Mouse (Mus musculus): ENCODE data around the gene Ap4m1. TPM values are rescaled to one million over a fixed set of nuclear protein-coding genes. Genes with fewer than 3 reads are reported as not detected.
A peak's percentile ranks its signal among the peaks of the same experiment; 100 is the strongest.
"Not testable (repeated sequence)": the region's sequence is repeated elsewhere in the genome, so short reads cannot be mapped to it uniquely, and the experiment has no call there.

The Ap4m1 gene
- polyA plus RNA-seq, 1 experiment from 2014 or later = 10.2 TPM

DNA sequence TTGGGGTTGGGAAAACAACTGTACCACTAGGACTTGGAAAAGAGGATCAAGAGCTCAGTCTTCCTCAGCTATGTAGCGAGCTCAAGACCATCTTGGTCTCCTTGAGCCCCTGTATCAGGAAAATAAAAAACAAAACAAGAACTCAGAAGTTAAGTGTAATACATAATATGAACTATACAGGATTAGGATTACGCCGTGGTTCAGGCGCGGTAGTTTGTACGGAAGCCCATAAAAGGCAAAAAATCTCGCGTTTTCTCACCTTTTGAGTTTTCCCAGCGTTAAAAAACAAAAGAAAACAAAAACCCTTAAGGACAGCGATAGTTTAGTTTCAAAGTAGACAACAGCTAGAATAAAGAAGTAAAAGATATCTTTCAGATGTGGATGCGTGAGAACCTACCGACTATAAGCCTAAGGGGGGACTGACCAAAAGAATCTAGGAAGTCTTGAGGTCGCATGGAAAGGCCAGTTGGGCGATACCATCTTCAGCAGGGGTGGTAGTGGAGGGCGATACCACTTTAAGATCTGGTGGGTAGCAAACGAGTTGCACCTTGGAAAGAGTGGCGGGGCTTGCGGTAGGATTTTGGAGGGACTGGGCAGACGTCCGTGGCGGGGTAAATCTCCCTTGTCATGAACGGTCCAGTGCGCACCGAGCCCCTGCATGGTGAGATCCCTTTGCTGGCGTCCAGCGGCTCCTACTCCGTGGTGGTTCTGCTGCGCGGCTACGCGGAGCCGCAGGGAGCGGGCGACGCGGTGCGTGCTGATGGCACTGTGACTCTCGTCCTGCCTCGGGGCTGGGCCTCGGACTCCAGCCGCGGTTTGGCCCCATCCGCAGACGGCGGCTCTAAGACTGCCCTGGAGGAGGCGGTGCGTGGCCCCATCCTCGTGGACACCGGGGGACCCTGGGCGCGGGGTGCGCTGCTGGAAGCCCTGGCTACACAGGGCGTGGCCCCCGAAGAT lies 22.2 kb downstream of the Ap4m1 start, which contains the start of gene Mblac1:
TSS of gene Mblac1 (plus strand) at position 544 of the 957 bp plus-strand sequence.
- no peaks in the 10 kb centered on the region for H3K9me3 ChIP-seq (replicated peaks; ENCODE audit: control insufficient read depth, low read length)
- H3K27ac ChIP-seq (ENCODE audit: low read depth, low read length) = peak within 1 kb of the TSS; percentile 79
- peak within 1 kb of the TSS; percentile 91 for H3K9ac ChIP-seq (ENCODE audit: low read depth, low read length)
- H3K4me1 ChIP-seq (ENCODE audit: control insufficient read depth, insufficient read depth, low read length) = no peaks in the 10 kb centered on the region
- H3K4me2 ChIP-seq = peak within 1 kb of the TSS; percentile 91
- peak; percentile 82 for ATAC-seq (replicated peaks; ENCODE audit: insufficient number of reproducible peaks, low FRiP score, low TSS enrichment)
- WGBS (ENCODE audit: insufficient replicate concordance) = 8% methylated on average over 51 of the region's 54 CpGs
- H3K27me3 ChIP-seq (ENCODE audit: control insufficient read depth, insufficient read depth, low read length) = no peaks in the 10 kb centered on the region
- peaks cover 3% of the 10 kb centered on the region; the same call in 1 of the 2 replicates for H3K36me3 ChIP-seq (ENCODE audit: control insufficient read depth, insufficient read depth, low read length)
- peak within 1 kb of the TSS; percentile 73 for H3K4me3 ChIP-seq (ENCODE audit: low read depth, low read length)

DNA sequence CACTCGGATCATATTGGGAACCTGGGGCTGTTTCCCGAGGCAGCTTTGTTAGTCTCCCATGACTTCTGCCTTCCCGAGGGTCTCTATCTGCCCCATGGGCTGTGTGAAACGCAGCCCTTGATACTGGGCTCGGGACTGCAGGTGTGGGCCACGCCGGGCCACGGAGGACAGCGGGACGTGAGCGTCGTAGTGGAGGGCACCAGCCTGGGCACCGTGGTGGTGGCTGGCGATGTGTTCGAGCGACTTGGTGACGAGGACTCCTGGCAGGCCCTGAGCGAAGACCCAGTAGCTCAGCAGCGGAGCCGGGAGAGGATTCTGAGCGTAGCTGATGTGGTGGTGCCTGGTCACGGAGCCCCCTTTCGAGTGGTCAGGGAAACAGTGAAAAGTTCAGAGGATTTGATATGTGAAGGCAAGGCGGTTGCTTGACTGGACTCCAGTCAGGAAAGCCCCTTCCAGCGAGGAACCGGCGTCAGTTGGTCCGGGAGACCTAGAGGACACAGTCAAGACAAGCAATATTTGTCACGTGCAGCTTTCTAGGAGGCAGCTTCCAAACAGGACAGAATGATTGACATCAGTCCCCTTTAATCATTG lies 23.0 kb downstream of the Ap4m1 start:
- WGBS (ENCODE audit: insufficient replicate concordance) = 2% methylated on average over 29 of the region's 29 CpGs
- Histone ChIP-seq H3K4me1 (ENCODE audit: control insufficient read depth, insufficient read depth, low read length) (no peaks in the 10 kb centered on the region), H3K4me2 (peak overlapping the region; percentile 91), H3K4me3 (ENCODE audit: low read depth, low read length) (peak overlapping the region; percentile 73), H3K27me3 (ENCODE audit: control insufficient read depth, insufficient read depth, low read length) (no peaks in the 10 kb centered on the region), H3K9me3 (replicated peaks; ENCODE audit: control insufficient read depth, low read length) (no peaks in the 10 kb centered on the region), H3K9ac (ENCODE audit: low read depth, low read length) (peak overlapping the region; percentile 91), H3K36me3 (ENCODE audit: control insufficient read depth, insufficient read depth, low read length) (peaks cover 3% of the 10 kb centered on the region; the same call in 1 of the 2 replicates), H3K27ac (ENCODE audit: low read depth, low read length) (peak overlapping the region; percentile 79)
- ATAC-seq (replicated peaks; ENCODE audit: insufficient number of reproducible peaks, low FRiP score, low TSS enrichment) = peak; percentile 53; the same call in 1 of the 2 replicates

DNA sequence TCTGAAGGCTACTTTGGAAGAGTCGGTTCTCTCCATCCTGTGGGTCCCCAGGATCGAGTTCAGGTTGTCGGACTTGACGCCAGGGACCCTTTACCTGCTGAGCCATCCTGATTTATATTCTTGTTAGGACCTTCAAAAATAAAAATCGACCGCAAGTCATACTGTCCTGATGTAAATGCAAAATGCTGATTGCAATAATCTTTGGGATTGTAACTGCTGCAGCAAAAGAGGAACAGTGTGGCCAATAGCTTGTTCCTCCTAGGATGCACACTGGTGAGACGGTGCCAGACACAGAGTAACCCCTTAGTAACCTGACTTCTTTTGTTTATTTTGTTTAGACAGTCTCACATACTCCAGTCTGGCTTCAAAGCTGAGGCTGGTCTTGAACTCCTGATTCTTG lies 23.7 kb downstream of the Ap4m1 start:
- H3K4me3 ChIP-seq (ENCODE audit: low read depth, low read length) = peak overlapping the region; percentile 73; the same call in 1 of the 2 replicates
- peak overlapping the region; percentile 91; the same call in 1 of the 2 replicates for H3K9ac ChIP-seq (ENCODE audit: low read depth, low read length)
- no peak for ATAC-seq (replicated peaks; ENCODE audit: insufficient number of reproducible peaks, low FRiP score, low TSS enrichment)
- peaks cover 3% of the 10 kb centered on the region; the same call in 1 of the 2 replicates for H3K36me3 ChIP-seq (ENCODE audit: control insufficient read depth, insufficient read depth, low read length)
- no peaks in the 10 kb centered on the region for H3K27me3 ChIP-seq (ENCODE audit: control insufficient read depth, insufficient read depth, low read length)
- H3K4me2 ChIP-seq = peak overlapping the region; percentile 91
- no peaks in the 10 kb centered on the region for H3K4me1 ChIP-seq (ENCODE audit: control insufficient read depth, insufficient read depth, low read length)
- no peak overlapping the region for H3K27ac ChIP-seq (ENCODE audit: low read depth, low read length)
- H3K9me3 ChIP-seq (replicated peaks; ENCODE audit: control insufficient read depth, low read length) = no peaks in the 10 kb centered on the region
- 76% methylated on average over 7 of the region's 7 CpGs for WGBS (ENCODE audit: insufficient replicate concordance)

DNA sequence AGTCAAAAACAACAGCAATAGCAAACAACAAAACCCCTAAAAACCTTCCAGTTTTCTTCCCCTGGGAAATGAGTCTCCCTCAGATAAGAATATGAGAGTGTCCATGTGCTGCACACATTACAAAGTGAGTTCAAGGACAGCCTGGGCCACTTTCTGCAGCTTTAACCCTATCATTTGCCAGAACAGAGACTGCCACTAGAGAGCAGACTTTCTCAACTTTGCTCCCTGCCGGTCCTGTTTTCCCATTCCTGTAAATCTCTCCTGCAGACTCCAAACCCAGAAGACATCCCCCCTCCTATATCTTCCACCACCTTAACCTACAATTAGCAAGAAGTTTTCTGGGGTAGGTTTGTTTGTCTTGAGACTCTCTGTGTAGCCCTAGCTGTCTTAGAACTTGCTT lies 27.8 kb downstream of the Ap4m1 start:
- Histone ChIP-seq H3K27me3 (ENCODE audit: control insufficient read depth, insufficient read depth, low read length) (no peaks in the 10 kb centered on the region), H3K4me2 (no peak overlapping the region), H3K36me3 (ENCODE audit: control insufficient read depth, insufficient read depth, low read length) (no peaks in the 10 kb centered on the region), H3K27ac (ENCODE audit: low read depth, low read length) (no peak overlapping the region), H3K9ac (ENCODE audit: low read depth, low read length) (no peak overlapping the region), H3K9me3 (replicated peaks; ENCODE audit: control insufficient read depth, low read length) (no peaks in the 10 kb centered on the region; the same call in 1 of the 2 replicates), H3K4me1 (ENCODE audit: control insufficient read depth, insufficient read depth, low read length) (no peaks in the 10 kb centered on the region), H3K4me3 (ENCODE audit: low read depth, low read length) (no peak overlapping the region)
- WGBS (ENCODE audit: insufficient replicate concordance) = 0% methylated on average over 1 of the region's 1 CpGs
- no peak for ATAC-seq (replicated peaks; ENCODE audit: insufficient number of reproducible peaks, low FRiP score, low TSS enrichment)

DNA sequence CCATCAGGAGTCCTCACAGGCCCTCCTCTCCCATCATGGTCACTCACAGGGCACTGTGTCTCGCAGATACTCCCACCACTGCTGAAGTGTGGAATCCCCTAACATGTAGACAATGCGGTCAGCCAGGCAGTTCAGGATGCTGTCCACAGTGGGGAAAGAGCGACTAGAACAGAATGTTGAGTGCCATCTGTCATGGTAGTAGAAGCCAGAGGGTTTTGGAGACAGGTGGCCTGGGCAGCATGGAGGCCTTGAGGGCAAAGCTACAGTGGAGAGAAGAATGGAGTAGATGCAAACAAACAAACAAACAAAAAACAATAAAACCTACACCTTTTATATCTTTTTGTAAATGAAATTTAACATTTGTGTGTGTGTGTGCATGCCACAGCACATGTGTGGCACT lies 30.3 kb downstream of the Ap4m1 start:
- no peak overlapping the region for H3K9ac ChIP-seq (ENCODE audit: low read depth, low read length)
- no peaks in the 10 kb centered on the region for H3K4me1 ChIP-seq (ENCODE audit: control insufficient read depth, insufficient read depth, low read length)
- WGBS (ENCODE audit: insufficient replicate concordance) = 81% methylated on average over 3 of the region's 3 CpGs
- H3K4me3 ChIP-seq (ENCODE audit: low read depth, low read length) = no peak overlapping the region
- no peaks in the 10 kb centered on the region; the same call in 1 of the 2 replicates for H3K9me3 ChIP-seq (replicated peaks; ENCODE audit: control insufficient read depth, low read length)
- H3K27me3 ChIP-seq (ENCODE audit: control insufficient read depth, insufficient read depth, low read length) = no peaks in the 10 kb centered on the region
- no peak overlapping the region for H3K27ac ChIP-seq (ENCODE audit: low read depth, low read length)
- no peaks in the 10 kb centered on the region for H3K36me3 ChIP-seq (ENCODE audit: control insufficient read depth, insufficient read depth, low read length)
- ATAC-seq (replicated peaks; ENCODE audit: insufficient number of reproducible peaks, low FRiP score, low TSS enrichment) = no peak
- H3K4me2 ChIP-seq = no peak overlapping the region

DNA sequence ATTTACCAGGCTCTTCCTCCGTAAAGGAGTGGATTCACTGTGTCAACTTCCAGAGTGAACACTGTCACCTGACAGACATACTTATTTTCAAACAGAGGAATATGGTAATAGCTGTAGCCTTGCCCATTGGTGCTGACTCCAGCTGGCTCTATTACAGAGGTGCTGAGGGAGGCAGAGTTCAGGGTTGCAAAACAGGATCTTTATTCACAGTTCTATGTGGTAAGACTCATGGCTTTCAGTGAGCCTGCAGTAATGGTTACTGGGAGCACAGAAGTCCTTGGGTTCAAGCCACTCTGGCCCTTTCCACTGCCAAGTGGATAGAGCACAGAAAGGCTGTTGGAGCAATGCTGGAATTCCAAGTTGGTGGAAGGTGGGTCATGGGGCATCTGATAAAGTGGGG lies 35.5 kb downstream of the Ap4m1 start:
- H3K4me2 ChIP-seq = no peak overlapping the region
- no peaks in the 10 kb centered on the region for H3K36me3 ChIP-seq (ENCODE audit: control insufficient read depth, insufficient read depth, low read length)
- no peaks in the 10 kb centered on the region; the same call in 1 of the 2 replicates for H3K9me3 ChIP-seq (replicated peaks; ENCODE audit: control insufficient read depth, low read length)
- no peak for ATAC-seq (replicated peaks; ENCODE audit: insufficient number of reproducible peaks, low FRiP score, low TSS enrichment)
- H3K4me3 ChIP-seq (ENCODE audit: low read depth, low read length) = no peak overlapping the region
- no peak overlapping the region for H3K9ac ChIP-seq (ENCODE audit: low read depth, low read length)
- WGBS (ENCODE audit: insufficient replicate concordance) = 67% methylated on average over 1 of the region's 1 CpGs
- H3K4me1 ChIP-seq (ENCODE audit: control insufficient read depth, insufficient read depth, low read length) = no peaks in the 10 kb centered on the region
- H3K27ac ChIP-seq (ENCODE audit: low read depth, low read length) = no peak overlapping the region
- H3K27me3 ChIP-seq (ENCODE audit: control insufficient read depth, insufficient read depth, low read length) = no peaks in the 10 kb centered on the region

DNA sequence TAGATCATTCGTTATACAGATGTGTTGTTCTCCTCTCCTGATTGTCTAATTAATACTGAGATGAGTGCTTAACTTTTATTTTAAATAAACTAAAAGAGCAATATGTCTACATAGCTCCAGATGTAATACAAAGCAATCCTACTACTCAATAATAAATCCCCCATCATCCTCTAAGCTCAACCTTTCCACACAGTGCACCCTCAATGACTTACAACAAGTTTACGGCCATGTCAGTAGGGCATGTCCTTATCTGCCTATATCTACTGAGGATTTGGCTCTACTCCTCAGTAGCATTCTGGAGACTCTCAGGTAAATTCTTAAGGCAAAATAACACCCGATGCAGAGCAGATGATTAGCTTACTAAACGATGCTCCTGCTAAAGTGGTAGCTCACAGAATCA lies 36.1 kb downstream of the Ap4m1 start:
- Histone ChIP-seq H3K27me3 (ENCODE audit: control insufficient read depth, insufficient read depth, low read length) (no peaks in the 10 kb centered on the region), H3K36me3 (ENCODE audit: control insufficient read depth, insufficient read depth, low read length) (no peaks in the 10 kb centered on the region), H3K4me2 (no peak overlapping the region), H3K27ac (ENCODE audit: low read depth, low read length) (no peak overlapping the region), H3K4me3 (ENCODE audit: low read depth, low read length) (no peak overlapping the region), H3K9ac (ENCODE audit: low read depth, low read length) (no peak overlapping the region), H3K4me1 (ENCODE audit: control insufficient read depth, insufficient read depth, low read length) (no peaks in the 10 kb centered on the region), H3K9me3 (replicated peaks; ENCODE audit: control insufficient read depth, low read length) (no peaks in the 10 kb centered on the region; the same call in 1 of the 2 replicates)
- 74% methylated on average over 4 of the region's 4 CpGs for WGBS (ENCODE audit: insufficient replicate concordance)
- no peak for ATAC-seq (replicated peaks; ENCODE audit: insufficient number of reproducible peaks, low FRiP score, low TSS enrichment)

DNA sequence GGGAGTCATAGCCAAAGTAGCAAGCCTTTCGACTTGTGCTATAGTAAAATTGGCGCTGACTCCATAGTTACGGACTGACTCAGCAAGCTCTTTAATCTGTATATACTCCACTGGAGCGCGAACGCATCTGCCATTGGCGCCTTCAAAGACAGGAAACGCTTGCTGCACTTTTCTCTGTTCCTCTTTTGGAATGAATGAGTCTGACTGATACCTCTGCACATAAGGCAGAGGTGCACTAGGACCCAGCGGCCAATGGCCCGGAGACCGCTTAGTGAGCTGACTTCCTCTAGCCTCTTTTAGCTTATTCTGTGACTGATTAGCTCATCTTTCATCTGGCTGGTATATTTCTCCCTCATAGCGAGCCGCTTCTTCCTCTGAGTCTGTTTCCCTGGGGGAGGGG lies 44.8 kb downstream of the Ap4m1 start:
- not testable (repeated sequence) for H3K9me3 ChIP-seq (replicated peaks; ENCODE audit: control insufficient read depth, low read length); H3K4me2 ChIP-seq; H3K4me1 ChIP-seq (ENCODE audit: control insufficient read depth, insufficient read depth, low read length); H3K27ac ChIP-seq (ENCODE audit: low read depth, low read length); ATAC-seq (replicated peaks; ENCODE audit: insufficient number of reproducible peaks, low FRiP score, low TSS enrichment); H3K36me3 ChIP-seq (ENCODE audit: control insufficient read depth, insufficient read depth, low read length); H3K9ac ChIP-seq (ENCODE audit: low read depth, low read length); H3K27me3 ChIP-seq (ENCODE audit: control insufficient read depth, insufficient read depth, low read length); H3K4me3 ChIP-seq (ENCODE audit: low read depth, low read length)
- 92% methylated on average over 13 of the region's 13 CpGs for WGBS (ENCODE audit: insufficient replicate concordance)
